Mouse (Mus musculus): ENCODE data around the gene Gm49378. TPM values are rescaled to one million over a fixed set of nuclear protein-coding genes. Genes with fewer than 3 reads are reported as not detected.

The Gm49378 gene
- polyA plus RNA-seq, 1 experiment from 2014 or later = 2.4 TPM

DNA sequence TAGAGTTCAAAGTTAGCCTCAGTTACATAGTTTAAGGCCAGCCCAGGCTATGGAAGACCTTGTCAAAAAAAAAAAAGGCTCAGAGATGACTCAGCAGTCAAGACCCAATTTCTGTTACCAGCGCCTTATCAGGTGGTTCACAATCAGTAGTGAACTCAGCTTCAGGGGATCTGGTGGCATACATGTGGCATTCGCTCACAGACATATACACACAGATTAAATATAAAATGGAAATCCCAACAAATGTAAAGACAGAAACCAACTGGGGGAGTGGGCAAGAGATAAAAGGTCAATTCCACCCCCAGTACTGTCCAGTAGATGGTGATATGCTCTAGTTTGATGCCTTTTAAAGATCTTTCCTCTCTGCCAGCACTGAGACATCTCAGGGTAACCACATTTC is 51.5 kb downstream of the Gm49378 start:
- 96% methylated on average over 2 of the region's 2 CpGs for WGBS
- Histone ChIP-seq H3K4me1 (ENCODE audit: control insufficient read depth, insufficient read depth, low read length) (peaks cover 16% of the 10 kb centered on the region), H3K27ac (ENCODE audit: low read length) (no peak overlapping the region), H3K4me3 (ENCODE audit: low read depth, low read length) (no peak overlapping the region), H3K9ac (ENCODE audit: low read depth, low read length) (no peak overlapping the region), H3K36me3 (ENCODE audit: control insufficient read depth, insufficient read depth, low read length) (peaks cover 4% of the 10 kb centered on the region; the same call in 1 of the 2 replicates), H3K4me2 (ENCODE audit: low read length) (no peak overlapping the region), H3K27me3 (ENCODE audit: control insufficient read depth, insufficient read depth, low read depth, low read length) (no peaks in the 10 kb centered on the region), H3K9me3 (replicated peaks; ENCODE audit: control insufficient read depth, low read length, poor library complexity, severe bottlenecking) (no peaks in the 10 kb centered on the region)
- ATAC-seq = no peak

DNA sequence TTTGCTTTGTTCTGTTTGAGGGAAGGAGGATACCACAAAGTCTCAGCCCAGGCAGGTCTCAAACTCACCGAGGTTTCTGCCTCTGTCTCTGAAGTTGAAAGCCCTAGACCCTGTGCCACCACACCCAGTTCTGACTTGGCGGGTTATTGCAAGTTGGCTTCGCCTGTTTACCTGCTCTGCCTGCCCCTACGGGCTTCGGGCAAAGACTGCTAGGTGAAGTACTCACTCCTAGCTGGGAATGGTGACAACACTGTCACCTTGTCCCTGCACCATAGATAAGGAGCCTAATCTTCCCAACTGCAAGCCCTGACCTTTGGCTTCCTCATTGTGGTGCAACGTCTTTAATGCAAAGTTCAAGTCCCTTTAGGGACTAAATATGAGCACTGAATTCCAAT is 52.1 kb downstream of the Gm49378 start:
- Histone ChIP-seq H3K9ac (ENCODE audit: low read depth, low read length) (no peak overlapping the region), H3K9me3 (replicated peaks; ENCODE audit: control insufficient read depth, low read length, poor library complexity, severe bottlenecking) (no peaks in the 10 kb centered on the region), H3K4me1 (ENCODE audit: control insufficient read depth, insufficient read depth, low read length) (peaks cover 16% of the 10 kb centered on the region), H3K36me3 (ENCODE audit: control insufficient read depth, insufficient read depth, low read length) (peaks cover 4% of the 10 kb centered on the region; the same call in 1 of the 2 replicates), H3K27ac (ENCODE audit: low read length) (no peak overlapping the region), H3K4me2 (ENCODE audit: low read length) (peak overlapping the region; percentile 78), H3K27me3 (ENCODE audit: control insufficient read depth, insufficient read depth, low read depth, low read length) (no peaks in the 10 kb centered on the region), H3K4me3 (ENCODE audit: low read depth, low read length) (no peak overlapping the region)
- ATAC-seq = 0 out of 2 replicates have a peak, but pooled peaks have one; percentile 12
- WGBS = 68% methylated on average over 6 of the region's 6 CpGs

DNA sequence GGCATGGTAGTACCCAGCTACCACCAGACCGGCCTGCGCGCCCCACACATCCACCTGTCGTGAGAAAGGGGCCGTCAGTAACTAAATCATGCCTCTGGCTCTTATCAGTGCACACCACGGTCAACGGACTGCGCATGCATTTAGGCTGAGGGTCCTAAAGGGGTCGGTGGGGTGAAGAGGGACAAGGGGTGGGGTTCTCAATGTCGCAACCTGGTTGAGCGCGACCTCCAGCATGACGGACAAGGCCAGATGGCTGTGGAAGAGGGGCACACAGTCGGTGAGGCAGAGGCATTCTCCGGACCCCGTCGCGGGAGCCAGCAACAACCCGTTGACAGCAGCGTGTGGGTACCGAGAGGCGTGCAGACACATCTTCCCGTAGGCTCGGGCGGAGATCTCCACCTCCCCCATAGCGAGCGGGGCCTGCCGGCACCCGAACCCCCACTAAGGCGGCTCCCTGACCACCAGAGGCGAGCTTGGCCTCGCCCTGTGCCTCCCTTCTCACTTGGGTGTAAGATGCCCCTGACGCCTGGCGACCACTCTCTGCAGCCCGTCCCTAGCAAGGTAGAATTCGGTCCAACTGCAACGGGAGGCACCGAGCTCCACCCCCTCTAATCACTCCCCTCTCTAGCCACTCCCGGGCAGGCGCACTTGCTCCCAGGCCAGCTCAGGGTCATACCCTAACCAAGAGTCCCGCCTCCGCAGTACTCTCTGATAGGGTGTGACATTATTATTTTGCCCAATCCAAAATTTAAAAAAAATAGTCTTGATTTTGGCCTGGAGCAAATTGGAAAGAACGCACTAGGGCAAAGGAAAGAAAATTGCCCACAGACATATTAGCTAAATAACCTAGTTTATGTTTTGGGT is 52.8 kb downstream of the Gm49378 start, which contains the start of gene Emc9:
Emc9 (minus strand) TSS at position 601 of the 864 bp plus-strand sequence.
- peak within 1 kb of the TSS; percentile 84 for H3K9ac ChIP-seq (ENCODE audit: low read depth, low read length)
- 3% methylated on average over 43 of the region's 43 CpGs for WGBS
- H3K4me3 ChIP-seq (ENCODE audit: low read depth, low read length) = peak within 1 kb of the TSS; percentile 58
- peaks cover 4% of the 10 kb centered on the region; the same call in 1 of the 2 replicates for H3K36me3 ChIP-seq (ENCODE audit: control insufficient read depth, insufficient read depth, low read length)
- H3K27ac ChIP-seq (ENCODE audit: low read length) = peak within 1 kb of the TSS; percentile 71
- H3K4me1 ChIP-seq (ENCODE audit: control insufficient read depth, insufficient read depth, low read length) = peaks cover 10% of the 10 kb centered on the region
- H3K4me2 ChIP-seq (ENCODE audit: low read length) = peak within 1 kb of the TSS; percentile 78
- ATAC-seq = peak; percentile 82
- H3K27me3 ChIP-seq (ENCODE audit: control insufficient read depth, insufficient read depth, low read depth, low read length) = no peaks in the 10 kb centered on the region
- no peaks in the 10 kb centered on the region for H3K9me3 ChIP-seq (replicated peaks; ENCODE audit: control insufficient read depth, low read length, poor library complexity, severe bottlenecking)

DNA sequence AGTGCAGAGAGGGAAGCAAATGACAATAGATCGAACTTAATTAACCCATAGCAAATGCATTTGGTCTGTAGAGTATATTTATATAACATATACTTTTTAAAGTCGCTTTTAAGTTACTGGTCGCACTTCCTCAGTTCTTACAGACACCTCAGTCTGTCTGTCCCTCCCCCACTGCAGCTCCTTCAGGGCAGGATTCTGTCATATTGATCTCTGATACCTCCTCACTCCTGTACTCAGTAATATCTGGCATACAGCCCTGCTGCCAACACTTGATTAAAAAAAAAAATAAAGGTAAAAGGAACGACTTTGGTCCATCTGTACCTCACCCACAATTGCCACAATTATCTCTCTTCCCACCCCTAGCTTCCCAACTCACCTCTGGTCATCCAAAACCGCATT is 53.4 kb downstream of the Gm49378 start:
- no peaks in the 10 kb centered on the region for H3K27me3 ChIP-seq (ENCODE audit: control insufficient read depth, insufficient read depth, low read depth, low read length)
- peak overlapping the region; percentile 58 for H3K4me3 ChIP-seq (ENCODE audit: low read depth, low read length)
- H3K9ac ChIP-seq (ENCODE audit: low read depth, low read length) = peak overlapping the region; percentile 84
- no peak for ATAC-seq
- peak overlapping the region; percentile 71; the same call in 1 of the 2 replicates for H3K27ac ChIP-seq (ENCODE audit: low read length)
- 38% methylated on average over 5 of the region's 5 CpGs for WGBS
- H3K9me3 ChIP-seq (replicated peaks; ENCODE audit: control insufficient read depth, low read length, poor library complexity, severe bottlenecking) = no peaks in the 10 kb centered on the region
- peaks cover 4% of the 10 kb centered on the region; the same call in 1 of the 2 replicates for H3K36me3 ChIP-seq (ENCODE audit: control insufficient read depth, insufficient read depth, low read length)
- H3K4me1 ChIP-seq (ENCODE audit: control insufficient read depth, insufficient read depth, low read length) = peaks cover 9% of the 10 kb centered on the region
- H3K4me2 ChIP-seq (ENCODE audit: low read length) = peak overlapping the region; percentile 78

DNA sequence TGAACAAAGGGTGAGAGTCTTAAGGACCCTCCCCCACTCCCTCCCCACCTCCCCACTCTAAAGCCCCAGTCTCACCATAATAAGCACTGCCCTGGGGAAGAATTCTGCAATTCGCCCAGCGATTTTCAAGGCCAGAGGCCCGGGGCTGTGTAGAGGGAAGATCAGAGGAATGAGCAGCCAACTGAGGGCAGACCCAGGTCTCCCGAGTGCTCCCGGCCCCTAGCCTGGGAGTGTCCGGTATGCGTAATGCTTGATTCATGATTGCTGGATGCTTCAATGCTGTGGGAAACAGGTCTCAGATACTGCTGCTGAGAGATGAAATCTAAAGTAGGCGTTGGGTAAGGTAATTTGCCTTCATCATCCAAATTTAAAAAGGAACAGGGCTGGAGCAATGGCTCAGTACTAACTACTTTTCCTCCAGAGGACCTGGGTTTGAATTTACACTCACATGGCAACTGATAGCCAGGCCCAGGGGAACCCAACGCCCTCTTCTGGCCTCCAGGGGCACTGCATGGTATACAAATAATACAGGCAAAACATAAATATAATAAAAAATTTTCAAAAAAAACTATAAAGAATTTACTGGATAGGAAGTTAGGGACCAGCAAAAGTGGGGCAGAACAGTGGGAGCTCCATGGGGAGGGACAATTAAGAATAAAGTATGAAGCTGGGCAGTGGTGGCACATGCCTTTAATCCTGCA is 55.6 kb downstream of the Gm49378 start:
- Histone ChIP-seq H3K4me1 (ENCODE audit: control insufficient read depth, insufficient read depth, low read length) (peaks cover 18% of the 10 kb centered on the region), H3K27ac (ENCODE audit: low read length) (no peak overlapping the region), H3K36me3 (ENCODE audit: control insufficient read depth, insufficient read depth, low read length) (peaks cover 2% of the 10 kb centered on the region; the same call in 1 of the 2 replicates), H3K9ac (ENCODE audit: low read depth, low read length) (no peak overlapping the region), H3K27me3 (ENCODE audit: control insufficient read depth, insufficient read depth, low read depth, low read length) (no peaks in the 10 kb centered on the region), H3K4me3 (ENCODE audit: low read depth, low read length) (no peak overlapping the region), H3K4me2 (ENCODE audit: low read length) (no peak overlapping the region), H3K9me3 (replicated peaks; ENCODE audit: control insufficient read depth, low read length, poor library complexity, severe bottlenecking) (no peaks in the 10 kb centered on the region)
- WGBS = 79% methylated on average over 9 of the region's 9 CpGs
- no peak for ATAC-seq

DNA sequence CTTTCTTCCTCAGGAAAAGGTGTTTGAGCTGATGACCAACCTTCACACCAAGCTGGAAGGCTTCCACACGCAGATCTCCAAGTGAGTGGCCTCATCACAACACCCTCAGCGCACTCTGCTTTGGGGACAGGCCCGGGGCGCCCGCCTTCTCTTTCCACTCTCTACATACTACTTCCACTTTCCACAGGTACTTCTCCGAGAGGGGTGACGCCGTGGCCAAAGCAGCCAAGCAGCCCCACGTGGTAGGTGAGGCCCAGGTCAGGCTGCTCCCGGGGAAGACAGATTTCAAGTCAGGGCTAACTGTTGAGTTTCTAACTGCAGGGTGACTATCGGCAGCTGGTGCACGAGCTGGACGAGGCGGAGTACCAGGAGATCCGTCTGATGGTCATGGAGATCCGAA is 57.0 kb downstream of the Gm49378 start:
- no peak overlapping the region for H3K4me2 ChIP-seq (ENCODE audit: low read length)
- H3K36me3 ChIP-seq (ENCODE audit: control insufficient read depth, insufficient read depth, low read length) = no peaks in the 10 kb centered on the region
- H3K9ac ChIP-seq (ENCODE audit: low read depth, low read length) = no peak overlapping the region
- no peak overlapping the region for H3K27ac ChIP-seq (ENCODE audit: low read length)
- ATAC-seq = no peak
- H3K4me3 ChIP-seq (ENCODE audit: low read depth, low read length) = no peak overlapping the region
- H3K27me3 ChIP-seq (ENCODE audit: control insufficient read depth, insufficient read depth, low read depth, low read length) = no peaks in the 10 kb centered on the region
- peaks cover 18% of the 10 kb centered on the region for H3K4me1 ChIP-seq (ENCODE audit: control insufficient read depth, insufficient read depth, low read length)
- no peaks in the 10 kb centered on the region for H3K9me3 ChIP-seq (replicated peaks; ENCODE audit: control insufficient read depth, low read length, poor library complexity, severe bottlenecking)
- whole genome bisulfite sequencing = 96% methylated on average over 16 of the region's 16 CpGs

DNA sequence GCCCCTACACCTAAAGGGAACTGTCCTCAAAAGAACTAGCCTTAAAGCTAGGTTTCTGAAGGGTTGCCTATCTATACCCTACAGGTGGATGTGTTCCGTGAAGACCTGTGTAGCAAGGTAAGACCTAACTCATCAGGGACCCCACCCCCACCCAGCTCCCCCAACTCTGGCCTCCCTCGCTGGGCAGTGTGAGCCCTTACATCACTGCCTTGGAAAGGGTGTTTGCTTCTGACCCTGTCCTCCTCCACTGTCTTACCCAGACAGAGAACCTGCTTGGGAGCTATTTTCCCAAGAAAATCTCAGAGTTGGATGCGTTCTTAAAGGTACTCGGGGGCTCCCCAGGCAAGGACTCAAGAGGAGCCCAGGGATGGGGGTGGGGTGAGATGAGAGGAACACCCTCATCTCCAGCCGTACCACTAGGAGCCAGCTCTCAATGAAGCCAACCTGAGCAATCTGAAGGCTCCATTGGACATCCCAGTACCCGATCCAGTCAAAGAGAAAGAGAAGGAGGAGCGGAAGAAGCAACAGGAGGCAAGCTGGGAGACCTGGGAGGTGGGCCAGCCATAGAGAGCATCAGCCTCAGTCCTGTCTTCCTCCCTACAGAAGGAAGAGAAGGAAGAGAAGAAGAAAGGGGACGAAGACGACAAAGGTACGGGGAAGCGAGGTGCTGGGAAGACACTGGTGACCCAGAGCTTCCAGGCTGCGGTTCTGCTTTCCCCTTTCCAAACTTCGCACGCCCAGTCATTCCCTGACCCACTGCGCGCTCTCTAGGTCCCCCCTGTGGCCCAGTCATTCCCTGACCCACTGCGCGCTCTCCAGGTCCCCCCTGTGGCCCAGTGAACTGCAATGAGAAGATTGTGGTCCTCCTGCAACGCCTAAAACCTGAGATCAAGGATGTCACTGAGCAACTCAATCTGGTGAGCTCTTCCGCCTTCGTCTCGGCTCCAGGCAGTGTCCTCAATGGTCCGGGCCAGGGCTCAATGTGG is 57.9 kb downstream of the Gm49378 start:
- Histone ChIP-seq H3K36me3 (ENCODE audit: control insufficient read depth, insufficient read depth, low read length) (no peaks in the 10 kb centered on the region), H3K4me1 (ENCODE audit: control insufficient read depth, insufficient read depth, low read length) (peaks cover 15% of the 10 kb centered on the region), H3K9ac (ENCODE audit: low read depth, low read length) (no peak overlapping the region), H3K27ac (ENCODE audit: low read length) (no peak overlapping the region), H3K4me3 (ENCODE audit: low read depth, low read length) (no peak overlapping the region), H3K4me2 (ENCODE audit: low read length) (no peak overlapping the region), H3K9me3 (replicated peaks; ENCODE audit: control insufficient read depth, low read length, poor library complexity, severe bottlenecking) (no peaks in the 10 kb centered on the region), H3K27me3 (ENCODE audit: control insufficient read depth, insufficient read depth, low read depth, low read length) (no peaks in the 10 kb centered on the region)
- WGBS = 85% methylated on average over 23 of the region's 23 CpGs
- ATAC-seq = no peak

Data from midbrain, embryonic 16.5 days (tissue).